Mouse (Mus musculus): ENCODE measurements around the gene Wiz. TPM values are rescaled to one million over a fixed set of nuclear protein-coding genes. Genes with fewer than 3 reads are reported as not detected.

Wiz gene
- polyA plus RNA-seq, 1 experiment from 2014 or later, result 17.5 TPM

DNA sequence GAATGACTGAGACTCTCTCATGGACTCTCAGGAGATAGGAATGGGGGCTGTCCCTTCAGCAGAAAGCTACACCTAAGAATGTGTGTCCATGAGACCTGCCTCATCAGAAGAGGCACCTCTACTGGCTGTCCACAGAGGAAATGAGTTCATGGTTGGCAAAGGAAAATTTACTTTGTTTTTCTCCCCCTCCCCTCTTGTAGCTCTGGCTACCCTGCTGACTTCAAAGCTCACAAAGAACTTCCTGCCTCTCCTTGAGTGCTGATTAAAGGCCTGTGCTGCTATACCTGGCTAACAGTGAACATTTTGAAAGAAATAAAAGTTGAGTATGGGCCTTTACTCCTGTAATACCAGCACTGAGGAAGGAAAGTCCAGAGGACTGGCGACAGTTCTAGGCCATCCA is 48.1 kb downstream of the Wiz start:
- Histone ChIP-seq H3K9ac (ENCODE audit: low read depth, low read length) (no peak overlapping the region), H3K9me3 (ENCODE audit: control insufficient read depth, low read length) (no peaks in the 10 kb centered on the region), H3K4me1 (ENCODE audit: control insufficient read depth, insufficient read depth, low read length) (no peaks in the 10 kb centered on the region), H3K4me3 (ENCODE audit: low read length) (no peak overlapping the region), H3K27me3 (replicated peaks; ENCODE audit: control insufficient read depth, insufficient read depth, low read length) (no peaks in the 10 kb centered on the region), H3K27ac (ENCODE audit: low read length) (no peak overlapping the region), H3K4me2 (ENCODE audit: low read depth, low read length) (no peak overlapping the region), H3K36me3 (ENCODE audit: control insufficient read depth, insufficient read depth, low read length) (peaks cover 4% of the 10 kb centered on the region; the same call in 1 of the 2 replicates)
- no peak for ATAC-seq
- 95% methylated on average over 1 of the region's 1 CpGs for WGBS

DNA sequence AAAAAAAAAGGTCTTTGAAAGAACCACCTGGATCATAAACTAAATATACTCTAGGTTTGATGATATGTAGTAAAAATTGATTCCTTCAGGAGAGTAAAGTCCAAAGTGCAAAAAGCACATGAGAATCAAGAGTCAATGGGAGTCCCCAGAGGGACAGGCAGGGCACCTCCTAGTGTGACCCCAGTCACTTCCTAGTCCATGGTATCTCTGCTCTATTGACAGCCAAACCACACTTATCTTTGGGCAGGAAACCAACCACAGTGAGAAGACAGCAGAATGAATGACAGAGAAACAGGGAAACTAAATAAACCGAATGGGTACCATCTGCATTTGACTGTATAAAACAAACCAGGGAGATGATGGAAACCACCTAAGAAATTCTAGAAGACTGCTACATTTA is 49.1 kb downstream of the Wiz start:
- H3K4me3 ChIP-seq (ENCODE audit: low read length), result no peak overlapping the region
- peaks cover 4% of the 10 kb centered on the region; the same call in 1 of the 2 replicates for H3K36me3 ChIP-seq (ENCODE audit: control insufficient read depth, insufficient read depth, low read length)
- H3K4me2 ChIP-seq (ENCODE audit: low read depth, low read length), result no peak overlapping the region
- 58% methylated on average over 1 of the region's 1 CpGs for WGBS
- H3K9me3 ChIP-seq (ENCODE audit: control insufficient read depth, low read length), result no peaks in the 10 kb centered on the region
- ATAC-seq, result peak; percentile 62
- H3K9ac ChIP-seq (ENCODE audit: low read depth, low read length), result no peak overlapping the region
- H3K27ac ChIP-seq (ENCODE audit: low read length), result no peak overlapping the region
- no peaks in the 10 kb centered on the region for H3K4me1 ChIP-seq (ENCODE audit: control insufficient read depth, insufficient read depth, low read length)
- no peaks in the 10 kb centered on the region for H3K27me3 ChIP-seq (replicated peaks; ENCODE audit: control insufficient read depth, insufficient read depth, low read length)

DNA sequence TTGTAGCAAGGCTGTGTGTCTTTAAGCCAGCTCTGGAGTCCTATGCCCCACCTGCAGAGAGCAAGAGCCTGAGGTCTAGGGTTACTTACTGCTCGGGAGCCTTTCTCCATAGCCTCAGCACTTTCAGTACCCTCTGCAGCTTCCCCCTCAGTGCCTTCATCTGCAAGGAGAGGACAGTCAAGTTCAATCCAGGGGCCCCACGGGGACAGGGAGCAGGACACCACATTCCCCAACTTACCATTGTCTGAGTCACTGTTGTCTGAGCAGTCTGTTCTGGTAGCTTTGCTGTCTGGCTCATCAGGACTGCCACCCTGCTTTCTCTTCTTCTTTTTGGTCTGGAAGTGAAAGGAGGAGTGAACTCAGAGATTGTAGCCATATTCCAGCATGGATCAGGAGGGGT is 53.4 kb downstream of the Wiz start:
- 74% methylated on average over 2 of the region's 2 CpGs for WGBS
- no peak overlapping the region for H3K9ac ChIP-seq (ENCODE audit: low read depth, low read length)
- H3K27me3 ChIP-seq (replicated peaks; ENCODE audit: control insufficient read depth, insufficient read depth, low read length), result no peaks in the 10 kb centered on the region
- H3K4me3 ChIP-seq (ENCODE audit: low read length), result no peak overlapping the region
- H3K27ac ChIP-seq (ENCODE audit: low read length), result no peak overlapping the region
- H3K36me3 ChIP-seq (ENCODE audit: control insufficient read depth, insufficient read depth, low read length), result peaks cover 23% of the 10 kb centered on the region
- ATAC-seq, result no peak
- no peaks in the 10 kb centered on the region for H3K4me1 ChIP-seq (ENCODE audit: control insufficient read depth, insufficient read depth, low read length)
- H3K4me2 ChIP-seq (ENCODE audit: low read depth, low read length), result no peak overlapping the region
- no peaks in the 10 kb centered on the region for H3K9me3 ChIP-seq (ENCODE audit: control insufficient read depth, low read length)

DNA sequence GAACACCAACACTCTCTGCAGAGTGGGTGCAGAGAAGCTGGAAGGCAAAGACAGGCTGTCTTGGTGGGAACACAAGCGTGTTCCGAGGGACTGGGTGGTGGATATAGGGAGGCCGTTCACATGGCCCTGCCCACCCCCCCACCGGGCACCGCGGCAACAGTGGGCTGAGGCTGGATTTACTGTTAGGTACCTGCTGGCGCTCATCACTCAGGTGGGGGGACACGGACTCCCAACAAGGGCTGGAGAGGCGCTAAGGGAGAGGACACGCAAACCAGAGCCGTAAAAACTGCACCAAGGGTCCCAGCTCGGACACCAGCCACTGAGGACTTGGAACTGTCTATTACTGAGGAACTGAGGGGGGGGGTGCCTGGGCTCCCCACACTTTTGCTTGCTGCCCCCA is 54.3 kb downstream of the Wiz start:
- Histone ChIP-seq H3K9ac (ENCODE audit: low read depth, low read length) (no peak overlapping the region), H3K4me1 (ENCODE audit: control insufficient read depth, insufficient read depth, low read length) (no peaks in the 10 kb centered on the region), H3K4me2 (ENCODE audit: low read depth, low read length) (no peak overlapping the region), H3K36me3 (ENCODE audit: control insufficient read depth, insufficient read depth, low read length) (peaks cover 23% of the 10 kb centered on the region), H3K9me3 (ENCODE audit: control insufficient read depth, low read length) (no peaks in the 10 kb centered on the region), H3K27me3 (replicated peaks; ENCODE audit: control insufficient read depth, insufficient read depth, low read length) (no peaks in the 10 kb centered on the region), H3K27ac (ENCODE audit: low read length) (no peak overlapping the region), H3K4me3 (ENCODE audit: low read length) (no peak overlapping the region)
- WGBS, result 94% methylated on average over 12 of the region's 12 CpGs
- no peak for ATAC-seq

DNA sequence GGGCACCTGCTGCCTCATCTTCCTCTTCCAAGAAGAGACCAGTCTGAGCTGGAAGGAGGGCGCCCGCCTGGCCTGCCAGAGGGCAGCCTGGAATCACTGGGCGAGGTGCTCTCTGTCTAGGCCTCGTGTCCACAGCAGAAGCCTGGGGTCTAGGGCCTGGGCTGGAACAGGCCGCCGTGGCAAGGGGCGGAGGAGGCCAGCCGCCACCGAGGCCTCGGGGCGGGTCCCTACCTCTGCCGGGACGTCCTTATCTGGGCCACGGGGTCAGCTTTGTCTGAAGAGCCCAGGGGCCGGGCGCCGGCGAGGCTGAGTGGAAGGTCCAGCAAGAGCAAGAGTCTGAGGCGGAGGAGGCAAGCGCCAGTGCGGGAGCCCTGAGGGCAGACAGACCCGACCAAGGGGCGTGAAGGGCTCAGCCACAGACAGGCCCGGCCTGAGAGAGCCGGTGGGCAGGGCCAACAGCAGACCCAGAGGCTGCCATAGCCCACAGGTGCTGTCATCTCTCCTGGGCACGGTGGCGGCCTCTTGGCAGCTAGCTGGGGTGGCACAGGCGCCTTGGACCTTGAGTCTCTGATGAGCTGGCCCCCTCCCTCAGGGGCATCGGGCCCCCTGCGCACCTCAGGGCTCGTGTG is 55.5 kb downstream of the Wiz start:
- Histone ChIP-seq H3K36me3 (ENCODE audit: control insufficient read depth, insufficient read depth, low read length) (peaks cover 26% of the 10 kb centered on the region), H3K27ac (ENCODE audit: low read length) (no peak overlapping the region), H3K4me2 (ENCODE audit: low read depth, low read length) (no peak overlapping the region), H3K9me3 (ENCODE audit: control insufficient read depth, low read length) (no peaks in the 10 kb centered on the region), H3K27me3 (replicated peaks; ENCODE audit: control insufficient read depth, insufficient read depth, low read length) (no peaks in the 10 kb centered on the region), H3K9ac (ENCODE audit: low read depth, low read length) (no peak overlapping the region), H3K4me1 (ENCODE audit: control insufficient read depth, insufficient read depth, low read length) (no peaks in the 10 kb centered on the region), H3K4me3 (ENCODE audit: low read length) (no peak overlapping the region)
- 78% methylated on average over 31 of the region's 31 CpGs for WGBS
- peak; percentile 42 for ATAC-seq

DNA sequence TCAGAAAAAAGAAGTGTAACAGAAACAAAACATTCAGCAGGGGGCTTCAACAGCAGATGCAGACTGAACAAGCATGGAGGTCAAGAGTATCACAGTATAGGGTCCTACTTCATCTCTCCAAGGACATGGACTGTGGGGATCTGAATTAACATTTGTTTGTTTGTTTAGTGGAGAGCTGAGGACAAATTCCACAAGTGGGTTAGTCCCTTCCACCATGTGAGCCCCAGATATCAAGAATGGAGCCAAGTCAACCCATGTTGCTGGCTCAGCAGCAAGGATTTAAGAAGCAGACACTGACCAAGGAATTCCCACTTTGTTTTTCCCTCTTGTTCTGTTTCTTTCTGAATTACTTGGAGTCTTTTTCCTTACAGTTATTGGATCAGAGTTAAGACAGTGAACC is 61.7 kb downstream of the Wiz start:
- no peak for ATAC-seq
- H3K36me3 ChIP-seq (ENCODE audit: control insufficient read depth, insufficient read depth, low read length), result peaks cover 8% of the 10 kb centered on the region; the same call in 1 of the 2 replicates

DNA sequence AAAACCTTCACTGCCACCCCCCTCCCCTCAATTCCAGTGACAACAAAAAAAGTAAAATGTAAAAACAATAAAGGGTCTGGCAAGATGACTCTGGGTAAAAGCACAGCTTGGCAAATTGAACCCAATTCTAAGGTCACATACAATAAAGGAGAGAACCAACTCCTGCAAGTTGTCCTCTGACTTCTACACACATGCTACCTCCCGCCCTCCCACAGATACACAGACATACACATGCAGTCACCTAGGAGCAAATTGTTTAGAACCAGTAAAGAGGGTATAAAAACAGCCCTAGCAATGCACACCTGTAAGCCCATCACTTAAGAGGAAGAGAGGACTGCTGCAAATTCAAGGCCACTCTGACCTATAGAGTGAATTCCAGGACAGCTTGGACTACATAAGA is 66.4 kb downstream of the Wiz start:
- Histone ChIP-seq H3K27me3 (replicated peaks; ENCODE audit: control insufficient read depth, insufficient read depth, low read length) (no peaks in the 10 kb centered on the region), H3K4me1 (ENCODE audit: control insufficient read depth, insufficient read depth, low read length) (peaks cover 16% of the 10 kb centered on the region), H3K4me2 (ENCODE audit: low read depth, low read length) (no peak overlapping the region), H3K9ac (ENCODE audit: low read depth, low read length) (no peak overlapping the region), H3K4me3 (ENCODE audit: low read length) (no peak overlapping the region), H3K9me3 (ENCODE audit: control insufficient read depth, low read length) (no peaks in the 10 kb centered on the region), H3K27ac (ENCODE audit: low read length) (no peak overlapping the region), H3K36me3 (ENCODE audit: control insufficient read depth, insufficient read depth, low read length) (peaks cover 4% of the 10 kb centered on the region; the same call in 1 of the 2 replicates)
- WGBS, result 79% methylated on average over 1 of the region's 1 CpGs
- no peak for ATAC-seq

More for the DNA sequence above, 61.7 kb downstream of the Wiz start:
- H3K27ac ChIP-seq (ENCODE audit: low read length), result no peak overlapping the region
- H3K9me3 ChIP-seq (ENCODE audit: control insufficient read depth, low read length), result no peaks in the 10 kb centered on the region
- no peak overlapping the region for H3K4me3 ChIP-seq (ENCODE audit: low read length)
- H3K4me1 ChIP-seq (ENCODE audit: control insufficient read depth, insufficient read depth, low read length), result no peaks in the 10 kb centered on the region; the same call in none of the 2 replicates
- H3K27me3 ChIP-seq (replicated peaks; ENCODE audit: control insufficient read depth, insufficient read depth, low read length), result no peaks in the 10 kb centered on the region
- no peak overlapping the region for H3K4me2 ChIP-seq (ENCODE audit: low read depth, low read length)
- no peak overlapping the region for H3K9ac ChIP-seq (ENCODE audit: low read depth, low read length)

DNA sequence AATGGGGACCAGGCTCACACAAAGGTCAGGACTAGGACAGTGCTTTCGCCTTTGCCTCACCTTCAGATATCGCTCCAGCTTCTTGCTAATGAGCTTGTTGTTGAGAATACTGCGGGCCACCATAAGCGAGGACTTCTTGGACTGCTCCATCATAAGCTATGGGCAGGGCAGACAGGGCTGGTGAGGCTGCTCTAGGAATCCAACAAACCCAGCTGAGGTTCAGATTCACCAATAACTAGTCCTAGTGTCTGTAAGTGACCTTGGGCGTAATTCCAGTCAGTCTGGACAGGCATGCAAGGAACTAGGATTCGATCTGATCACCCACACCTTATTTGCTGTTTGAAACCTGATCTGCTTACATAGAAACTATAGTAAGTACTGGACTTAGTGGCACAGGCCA is 67.4 kb downstream of the Wiz start:
- 14% methylated on average over 6 of the region's 6 CpGs for WGBS
- H3K36me3 ChIP-seq (ENCODE audit: control insufficient read depth, insufficient read depth, low read length), result peaks cover under 1% of the 10 kb centered on the region; the same call in 1 of the 2 replicates
- no peaks in the 10 kb centered on the region for H3K27me3 ChIP-seq (replicated peaks; ENCODE audit: control insufficient read depth, insufficient read depth, low read length)
- peaks cover 16% of the 10 kb centered on the region for H3K4me1 ChIP-seq (ENCODE audit: control insufficient read depth, insufficient read depth, low read length)
- no peaks in the 10 kb centered on the region for H3K9me3 ChIP-seq (ENCODE audit: control insufficient read depth, low read length)
- H3K4me2 ChIP-seq (ENCODE audit: low read depth, low read length), result peak overlapping the region; percentile 83
- H3K9ac ChIP-seq (ENCODE audit: low read depth, low read length), result peak overlapping the region; percentile 86
- H3K4me3 ChIP-seq (ENCODE audit: low read length), result peak overlapping the region; percentile 78
- ATAC-seq, result peak; percentile 0; the same call in 1 of the 2 replicates
- H3K27ac ChIP-seq (ENCODE audit: low read length), result peak overlapping the region; percentile 92

DNA sequence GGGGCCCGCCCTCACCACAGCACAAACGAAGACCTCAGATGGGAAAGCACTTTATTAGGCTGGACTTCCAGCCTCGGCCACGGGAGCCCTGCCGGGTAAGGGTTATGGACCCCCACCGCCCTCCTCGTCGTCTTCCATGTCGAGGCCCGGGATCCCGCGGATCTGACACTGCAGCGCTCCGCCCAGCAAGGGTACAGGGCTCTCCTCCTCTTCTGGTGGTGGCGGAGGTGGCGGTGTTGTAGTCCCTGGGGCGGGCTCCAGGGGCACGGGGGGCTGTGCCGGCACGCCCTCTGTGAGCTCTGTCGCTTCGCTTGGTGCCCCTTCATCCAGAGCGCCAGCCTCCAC is 67.9 kb downstream of the Wiz start:
- peak overlapping the region; percentile 92 for H3K27ac ChIP-seq (ENCODE audit: low read length)
- WGBS, result 0% methylated on average over 23 of the region's 23 CpGs
- peak; percentile 78 for ATAC-seq
- H3K27me3 ChIP-seq (replicated peaks; ENCODE audit: control insufficient read depth, insufficient read depth, low read length), result no peaks in the 10 kb centered on the region
- peak overlapping the region; percentile 78 for H3K4me3 ChIP-seq (ENCODE audit: low read length)
- peak overlapping the region; percentile 86 for H3K9ac ChIP-seq (ENCODE audit: low read depth, low read length)
- H3K9me3 ChIP-seq (ENCODE audit: control insufficient read depth, low read length), result no peaks in the 10 kb centered on the region
- H3K4me2 ChIP-seq (ENCODE audit: low read depth, low read length), result peak overlapping the region; percentile 83
- peaks cover 5% of the 10 kb centered on the region; the same call in 1 of the 2 replicates for H3K36me3 ChIP-seq (ENCODE audit: control insufficient read depth, insufficient read depth, low read length)
- H3K4me1 ChIP-seq (ENCODE audit: control insufficient read depth, insufficient read depth, low read length), result peaks cover 16% of the 10 kb centered on the region

All from intestine, embryonic 16.5 days (tissue).